In genomic region chr4:32238366-32238854, GRCm38 (mm10) we compare ENCODE assay signal across 8 mouse cellular contexts. TPM values are rescaled to one million over a fixed set of nuclear protein-coding genes. Genes with fewer than 3 reads are reported as not detected.
DNase-seq lines count a peak whose midpoint lies in the region; ATAC-seq lines count a peak whose summit lies in the region.

Bach2 (plus strand) TSS chr4:32238804.

- no peaks in the 10 kb centered on the region for H3K9me3 ChIP-seq in intestine, embryonic 15.5 days

- no peaks in the 10 kb centered on the region for H3K36me3 ChIP-seq in intestine, embryonic 15.5 days

- H3K4me3 ChIP-seq in intestine, embryonic 15.5 days (replicated peaks) = peak within 1 kb of the TSS; percentile 79

- peak; percentile 81 for DNase-seq in gastrocnemius, postnatal 25 days
- peak; percentile 90 to 93 for DNase-seq in left cerebral cortex, postnatal 14 days (ENCODE audit: low spot score in 2 of 2)
- peak; percentile 96 for DNase-seq in mesoderm, embryonic 11.5 days (ENCODE audit: low read depth, low spot score)
- DNase-seq in right cerebral cortex, postnatal 4 days = peak; percentile 87
- peak; percentile 86 for DNase-seq in yolk sac, embryonic 10.5 days (ENCODE audit: low spot score)

- no peaks in the 10 kb centered on the region for H3K27me3 ChIP-seq in intestine, embryonic 15.5 days (replicated peaks)

- H3K4me1 ChIP-seq in intestine, embryonic 15.5 days (replicated peaks) = peaks cover 13% of the 10 kb centered on the region

- WGBS in intestine, embryonic 15.5 days = under 1% methylated on average over 63 of the region's 69 CpGs

- peak; percentile 77 for ATAC-seq in activated CD4-positive, CD25-positive, alpha-beta regulatory T cell, adult 4 months
- ATAC-seq in common myeloid progenitor, adult 5-6 weeks (replicated peaks; ENCODE audit: low read depth, poor library complexity, severe bottlenecking) = peak; percentile 87
- peak; percentile 92 for ATAC-seq in intestine, embryonic 15.5 days

- intact Hi-C loops in left cerebral cortex, postnatal 14 days (cut with DNase I) = loop anchor here (2.0 to 5.0 kb wide), 3 partner anchors 86 to 324 kb away; no protein-coding TSS in a partner anchor

- H3K9ac ChIP-seq in intestine, embryonic 15.5 days = peak within 1 kb of the TSS; percentile 70

- peak within 1 kb of the TSS; percentile 95 for H3K4me2 ChIP-seq in intestine, embryonic 15.5 days (replicated peaks)

- H3K27ac ChIP-seq in intestine, embryonic 15.5 days = peak within 1 kb of the TSS; percentile 93

RNA-seq across cellular contexts. Expression of gene Bach2, which starts in this region (rescaled TPM):
- polyA plus RNA-seq in activated CD4-positive, CD25-positive, alpha-beta regulatory T cell, adult 4 months (2017; shearing (Covaris generic)) = 10 to 100 TPM; 11.8 to 17.2 TPM
- total RNA-seq in common myeloid progenitor, adult 5-6 weeks (2017) = 1.6 and 8.9 TPM in 2 replicates
- total RNA-seq in gastrocnemius, postnatal 25 days (2021) = 1 to 10 TPM; 2.9 to 3.0 TPM
- 4.4 and 4.7 TPM in 2 replicates for polyA plus RNA-seq in intestine, embryonic 15.5 days (2015; fragmentation: Nextera tagmentation; extraction: Ambion mirVana)
- 10 to 100 TPM; 22.4 to 24.8 TPM for total RNA-seq in left cerebral cortex, postnatal 14 days (2021)

Comparison
In these comparisons a context has a peak if more than half of its experiments do, and no peak if none do; other contexts are left out.
1. Peak in every context shown above with its lines: DNase-seq, ATAC-seq, H3K4me3 ChIP-seq and H3K27ac ChIP-seq.